Mouse (Mus musculus): Measurements from ENCODE around the gene Glmn. TPM values are rescaled to one million over a fixed set of nuclear protein-coding genes. Genes with fewer than 3 reads are reported as not detected.

Glmn gene
- not detected in 2 replicates for polyA plus RNA-seq (2012; ENCODE audit: insufficient read depth, insufficient read length, low replicate concordance, missing spikeins)

- H3K4me1 ChIP-seq (ENCODE audit: control insufficient read depth, insufficient read depth, low read length), result 0 out of 2 replicates have a peak, but pooled peaks cover 2% of the 10 kb centered on the region
- peak within 1 kb of the TSS; percentile 60 for H3K27ac ChIP-seq (ENCODE audit: insufficient read depth, low read depth, low read length)
- peak within 1 kb of the TSS; percentile 92 for H3K4me3 ChIP-seq (ENCODE audit: insufficient read depth, low read depth, low read length)
- TF ChIP-seq CTCF (IDR thresholded peaks at IDR 0.05; ENCODE audit: insufficient read depth, low read depth, low read length) (no peak), POLR2A (IDR thresholded peaks at IDR 0.05; ENCODE audit: insufficient read depth, low read depth, low read length) (peak; percentile 88)
- 2% methylated on average over 53 of the region's 64 CpGs for WGBS
Observed at GRCm38 (mm10) chr5:107597301-107598077, at the start of gene Glmn, which contains the start of gene Rpap2. TSS of gene Glmn (minus strand) at chr5:107597888. TSS of gene Rpap2 (plus strand) at chr5:107597373.

GRCm38 (mm10) chr5:107645935-107646334 is 48.2 kb upstream of the Glmn start:
- no peak for TF ChIP-seq CTCF (IDR thresholded peaks at IDR 0.05; ENCODE audit: insufficient read depth, low read depth, low read length)
- TF ChIP-seq POLR2A (IDR thresholded peaks at IDR 0.05; ENCODE audit: insufficient read depth, low read depth, low read length), result no peak
- no peak overlapping the region for H3K4me3 ChIP-seq (ENCODE audit: insufficient read depth, low read depth, low read length)
- H3K4me1 ChIP-seq (ENCODE audit: control insufficient read depth, insufficient read depth, low read length), result no peaks in the 10 kb centered on the region
- WGBS, result 69% methylated on average over 2 of the region's 2 CpGs
- H3K27ac ChIP-seq (ENCODE audit: insufficient read depth, low read depth, low read length), result no peak overlapping the region

GRCm38 (mm10) chr5:107644595-107644994 is 46.9 kb upstream of the Glmn start:
- no peaks in the 10 kb centered on the region for H3K4me1 ChIP-seq (ENCODE audit: control insufficient read depth, insufficient read depth, low read length)
- H3K4me3 ChIP-seq (ENCODE audit: insufficient read depth, low read depth, low read length), result no peak overlapping the region
- no peak overlapping the region for H3K27ac ChIP-seq (ENCODE audit: insufficient read depth, low read depth, low read length)
- TF ChIP-seq CTCF (IDR thresholded peaks at IDR 0.05; ENCODE audit: insufficient read depth, low read depth, low read length) (no peak), POLR2A (IDR thresholded peaks at IDR 0.05; ENCODE audit: insufficient read depth, low read depth, low read length) (no peak)
- 94% methylated on average over 2 of the region's 2 CpGs for WGBS

- H3K27ac ChIP-seq (ENCODE audit: insufficient read depth, low read depth, low read length), result no peak overlapping the region
- no peak overlapping the region for H3K4me3 ChIP-seq (ENCODE audit: insufficient read depth, low read depth, low read length)
- WGBS, result 83% methylated on average over 8 of the region's 8 CpGs
- no peak for TF ChIP-seq CTCF (IDR thresholded peaks at IDR 0.05; ENCODE audit: insufficient read depth, low read depth, low read length)
- TF ChIP-seq POLR2A (IDR thresholded peaks at IDR 0.05; ENCODE audit: insufficient read depth, low read depth, low read length), result no peak
- H3K4me1 ChIP-seq (ENCODE audit: control insufficient read depth, insufficient read depth, low read length), result no peaks in the 10 kb centered on the region
Observed at GRCm38 (mm10) chr5:107638366-107638765, 40.7 kb upstream of the Glmn start.

- no peak overlapping the region for H3K4me3 ChIP-seq (ENCODE audit: insufficient read depth, low read depth, low read length)
- H3K4me1 ChIP-seq (ENCODE audit: control insufficient read depth, insufficient read depth, low read length), result no peaks in the 10 kb centered on the region
- WGBS, result 81% methylated on average over 1 of the region's 1 CpGs
- no peak overlapping the region for H3K27ac ChIP-seq (ENCODE audit: insufficient read depth, low read depth, low read length)
- TF ChIP-seq POLR2A (IDR thresholded peaks at IDR 0.05; ENCODE audit: insufficient read depth, low read depth, low read length), result no peak
- TF ChIP-seq CTCF (IDR thresholded peaks at IDR 0.05; ENCODE audit: insufficient read depth, low read depth, low read length), result no peak
Observed at GRCm38 (mm10) chr5:107637106-107637505, 39.4 kb upstream of the Glmn start.

GRCm38 (mm10) chr5:107633651-107634050 is 36.0 kb upstream of the Glmn start:
- Histone ChIP-seq H3K27ac (ENCODE audit: insufficient read depth, low read depth, low read length) (no peak overlapping the region), H3K4me1 (ENCODE audit: control insufficient read depth, insufficient read depth, low read length) (no peaks in the 10 kb centered on the region), H3K4me3 (ENCODE audit: insufficient read depth, low read depth, low read length) (no peak overlapping the region)
- TF ChIP-seq CTCF (IDR thresholded peaks at IDR 0.05; ENCODE audit: insufficient read depth, low read depth, low read length) (no peak), POLR2A (IDR thresholded peaks at IDR 0.05; ENCODE audit: insufficient read depth, low read depth, low read length) (no peak)
- 95% methylated on average over 4 of the region's 4 CpGs for WGBS

- Histone ChIP-seq H3K4me1 (ENCODE audit: control insufficient read depth, insufficient read depth, low read length) (no peaks in the 10 kb centered on the region), H3K27ac (ENCODE audit: insufficient read depth, low read depth, low read length) (no peak overlapping the region), H3K4me3 (ENCODE audit: insufficient read depth, low read depth, low read length) (no peak overlapping the region)
- 91% methylated on average over 3 of the region's 3 CpGs for WGBS
- TF ChIP-seq POLR2A (IDR thresholded peaks at IDR 0.05; ENCODE audit: insufficient read depth, low read depth, low read length) (no peak), CTCF (IDR thresholded peaks at IDR 0.05; ENCODE audit: insufficient read depth, low read depth, low read length) (no peak)
Observed at GRCm38 (mm10) chr5:107621327-107621726, 23.6 kb upstream of the Glmn start.

GRCm38 (mm10) chr5:107617986-107618385 is 20.3 kb upstream of the Glmn start:
- no peak for TF ChIP-seq CTCF (IDR thresholded peaks at IDR 0.05; ENCODE audit: insufficient read depth, low read depth, low read length)
- no peak for TF ChIP-seq POLR2A (IDR thresholded peaks at IDR 0.05; ENCODE audit: insufficient read depth, low read depth, low read length)
- H3K27ac ChIP-seq (ENCODE audit: insufficient read depth, low read depth, low read length), result no peak overlapping the region
- WGBS, result 83% methylated on average over 6 of the region's 6 CpGs
- H3K4me1 ChIP-seq (ENCODE audit: control insufficient read depth, insufficient read depth, low read length), result no peaks in the 10 kb centered on the region
- H3K4me3 ChIP-seq (ENCODE audit: insufficient read depth, low read depth, low read length), result no peak overlapping the region

- no peaks in the 10 kb centered on the region for H3K4me1 ChIP-seq (ENCODE audit: control insufficient read depth, insufficient read depth, low read length)
- no peak overlapping the region for H3K27ac ChIP-seq (ENCODE audit: insufficient read depth, low read depth, low read length)
- 2% methylated on average over 2 of the region's 2 CpGs for WGBS
- H3K4me3 ChIP-seq (ENCODE audit: insufficient read depth, low read depth, low read length), result no peak overlapping the region
- TF ChIP-seq CTCF (IDR thresholded peaks at IDR 0.05; ENCODE audit: insufficient read depth, low read depth, low read length) (no peak), POLR2A (IDR thresholded peaks at IDR 0.05; ENCODE audit: insufficient read depth, low read depth, low read length) (no peak)
Observed at GRCm38 (mm10) chr5:107611224-107611623, 13.5 kb upstream of the Glmn start.

All from olfactory bulb, adult 2 months (tissue).